Mouse (Mus musculus): ENCODE data around the gene Rergl. TPM values are rescaled to one million over a fixed set of nuclear protein-coding genes. Genes with fewer than 3 reads are reported as not detected.

Gene Rergl
- total and polyA plus RNA-seq, 2 experiments from 2014 or later, result not detected

DNA sequence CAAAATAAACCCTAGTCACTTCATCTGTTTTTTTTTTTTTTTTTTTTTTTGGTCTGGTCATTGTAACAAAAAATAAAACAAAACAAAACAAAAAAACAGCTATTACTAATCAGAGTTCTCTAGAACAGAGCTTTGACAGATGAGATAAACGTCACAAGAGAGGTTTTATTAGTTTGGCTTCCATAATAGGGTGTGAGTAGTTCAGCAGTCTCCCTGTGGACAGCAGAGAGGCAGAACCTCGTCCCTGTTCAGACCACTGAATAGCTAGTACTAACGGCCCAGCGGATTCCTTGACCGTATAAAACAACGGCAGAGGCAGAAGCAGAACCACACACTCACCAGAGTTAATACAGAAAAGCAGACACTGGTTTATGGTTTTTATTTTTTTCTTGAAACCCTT, 36.8 kb downstream of the Rergl start:
- no peaks in the 10 kb centered on the region for H3K4me1 ChIP-seq (ENCODE audit: insufficient read depth, low read length)
- WGBS, result 81% methylated on average over 6 of the region's 6 CpGs
- no peak for TF ChIP-seq CTCF (IDR thresholded peaks at IDR 0.05)
- no peaks in the 10 kb centered on the region for H3K9me3 ChIP-seq (ENCODE audit: low read length)
- H3K27me3 ChIP-seq (ENCODE audit: insufficient read depth, low read length), result no peaks in the 10 kb centered on the region
- DNase-seq (ENCODE audit: low spot score) (no peak), ATAC-seq (ENCODE audit: low FRiP score) (no peak)
- H3K9ac ChIP-seq (replicated peaks; ENCODE audit: low read length, poor library complexity, severe bottlenecking), result no peak overlapping the region
- H3K36me3 ChIP-seq (ENCODE audit: insufficient read depth, low read length), result no peaks in the 10 kb centered on the region
- H3K27ac ChIP-seq (ENCODE audit: low read depth, low read length), result no peak overlapping the region
- H3K4me2 ChIP-seq (ENCODE audit: low read depth, low read length, poor library complexity, severe bottlenecking), result no peak overlapping the region
- H3K4me3 ChIP-seq (ENCODE audit: low read depth, low read length), result no peak overlapping the region

- Histone ChIP-seq H3K9ac (replicated peaks; ENCODE audit: low read length, poor library complexity, severe bottlenecking) (no peak overlapping the region), H3K9me3 (ENCODE audit: low read length) (no peaks in the 10 kb centered on the region), H3K4me2 (ENCODE audit: low read depth, low read length, poor library complexity, severe bottlenecking) (no peak overlapping the region), H3K4me3 (ENCODE audit: low read depth, low read length) (no peak overlapping the region), H3K27me3 (ENCODE audit: insufficient read depth, low read length) (no peaks in the 10 kb centered on the region), H3K4me1 (ENCODE audit: insufficient read depth, low read length) (no peaks in the 10 kb centered on the region), H3K36me3 (ENCODE audit: insufficient read depth, low read length) (no peaks in the 10 kb centered on the region), H3K27ac (ENCODE audit: low read depth, low read length) (no peak overlapping the region)
- ATAC-seq (ENCODE audit: low FRiP score), result no peak
- DNase-seq (ENCODE audit: low spot score), result no peak
- TF ChIP-seq CTCF (IDR thresholded peaks at IDR 0.05), result no peak
- 87% methylated on average over 2 of the region's 2 CpGs for WGBS
Measured at GRCm38 (mm10) chr6:139464292-139464691, 37.5 kb downstream of the Rergl start.

DNA sequence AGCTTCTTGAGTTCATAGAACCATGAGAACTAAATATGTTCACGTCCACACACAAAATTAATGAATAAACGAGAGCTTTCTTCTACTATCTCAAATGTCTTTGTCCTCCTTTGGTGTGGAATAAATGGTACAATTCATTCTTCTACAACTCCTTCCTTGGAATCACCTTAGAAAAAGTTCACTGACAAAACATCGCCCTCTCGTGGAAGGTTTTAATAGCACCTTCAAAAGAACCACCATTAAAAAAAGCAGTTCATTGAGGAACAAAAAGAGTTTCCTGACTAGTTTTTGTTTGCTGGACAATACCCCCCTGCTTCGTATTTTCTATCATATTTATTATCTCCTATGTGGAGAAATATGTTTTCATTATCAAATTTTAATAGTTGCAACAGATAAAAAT, 40.7 kb downstream of the Rergl start:
- H3K27me3 ChIP-seq (ENCODE audit: insufficient read depth, low read length), result no peaks in the 10 kb centered on the region
- H3K4me3 ChIP-seq (ENCODE audit: low read depth, low read length), result no peak overlapping the region
- peak; percentile 66 for TF ChIP-seq CTCF (IDR thresholded peaks at IDR 0.05)
- H3K27ac ChIP-seq (ENCODE audit: low read depth, low read length), result no peak overlapping the region
- DNase-seq (ENCODE audit: low spot score) (peak; percentile 33), ATAC-seq (ENCODE audit: low FRiP score) (no peak)
- WGBS, result 27% methylated on average over 5 of the region's 5 CpGs
- H3K9ac ChIP-seq (replicated peaks; ENCODE audit: low read length, poor library complexity, severe bottlenecking), result no peak overlapping the region
- H3K36me3 ChIP-seq (ENCODE audit: insufficient read depth, low read length), result no peaks in the 10 kb centered on the region
- no peaks in the 10 kb centered on the region for H3K4me1 ChIP-seq (ENCODE audit: insufficient read depth, low read length)
- H3K9me3 ChIP-seq (ENCODE audit: low read length), result no peaks in the 10 kb centered on the region
- no peak overlapping the region for H3K4me2 ChIP-seq (ENCODE audit: low read depth, low read length, poor library complexity, severe bottlenecking)

DNA sequence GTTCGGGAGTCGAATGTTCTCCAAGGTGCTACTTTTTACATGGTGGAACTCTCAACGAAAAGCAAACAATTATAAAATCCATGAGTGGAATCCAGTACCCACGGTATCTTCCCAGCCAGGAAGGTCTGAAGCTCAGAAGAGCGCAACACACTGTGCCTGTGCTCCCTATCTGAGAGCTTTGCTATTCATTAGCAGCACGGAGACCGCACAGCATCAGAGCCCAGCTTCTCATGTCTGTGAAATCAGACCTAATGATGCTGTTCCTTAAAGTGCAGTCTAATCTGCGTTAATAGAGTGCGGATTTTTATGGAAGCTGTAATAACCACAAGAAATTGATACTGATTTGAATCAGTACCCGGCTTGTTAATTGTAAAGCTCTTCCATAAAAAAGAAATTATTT, 41.3 kb downstream of the Rergl start:
- no peak for TF ChIP-seq CTCF (IDR thresholded peaks at IDR 0.05)
- Histone ChIP-seq H3K27me3 (ENCODE audit: insufficient read depth, low read length) (no peaks in the 10 kb centered on the region), H3K9me3 (ENCODE audit: low read length) (no peaks in the 10 kb centered on the region), H3K4me1 (ENCODE audit: insufficient read depth, low read length) (no peaks in the 10 kb centered on the region), H3K4me3 (ENCODE audit: low read depth, low read length) (no peak overlapping the region), H3K9ac (replicated peaks; ENCODE audit: low read length, poor library complexity, severe bottlenecking) (no peak overlapping the region), H3K36me3 (ENCODE audit: insufficient read depth, low read length) (no peaks in the 10 kb centered on the region), H3K27ac (ENCODE audit: low read depth, low read length) (no peak overlapping the region), H3K4me2 (ENCODE audit: low read depth, low read length, poor library complexity, severe bottlenecking) (no peak overlapping the region)
- peak; percentile 3 for DNase-seq (ENCODE audit: low spot score)
- 79% methylated on average over 10 of the region's 10 CpGs for WGBS
- no peak for ATAC-seq (ENCODE audit: low FRiP score)

GRCm38 (mm10) chr6:139443999-139444398, 57.8 kb downstream of the Rergl start:
- no peak overlapping the region for H3K27ac ChIP-seq (ENCODE audit: low read depth, low read length)
- H3K27me3 ChIP-seq (ENCODE audit: insufficient read depth, low read length), result no peaks in the 10 kb centered on the region
- no peak for TF ChIP-seq CTCF (IDR thresholded peaks at IDR 0.05)
- no peaks in the 10 kb centered on the region for H3K4me1 ChIP-seq (ENCODE audit: insufficient read depth, low read length)
- ATAC-seq (ENCODE audit: low FRiP score) (no peak), DNase-seq (ENCODE audit: low spot score) (no peak)
- H3K4me3 ChIP-seq (ENCODE audit: low read depth, low read length), result no peak overlapping the region
- no peaks in the 10 kb centered on the region for H3K36me3 ChIP-seq (ENCODE audit: insufficient read depth, low read length)
- no peak overlapping the region for H3K9ac ChIP-seq (replicated peaks; ENCODE audit: low read length, poor library complexity, severe bottlenecking)
- H3K9me3 ChIP-seq (ENCODE audit: low read length), result no peaks in the 10 kb centered on the region
- H3K4me2 ChIP-seq (ENCODE audit: low read depth, low read length, poor library complexity, severe bottlenecking), result no peak overlapping the region
- WGBS, result 84% methylated on average over 2 of the region's 2 CpGs

Other genes starting within 250 kb of the Rergl start
- gene Pik3c2g, start 85.2 kb upstream of the Rergl start, total RNA-seq (2014; rRNA removed), result 0.33 and 1.2 TPM in 2 replicates
- gene Pik3c2g, start 85.2 kb upstream of the Rergl start, polyA plus RNA-seq (2015; fragmentation: Nextera tagmentation; extraction: Ambion mirVana), result 0.22 and 0.25 TPM in 2 replicates